Comparison of ENCODE assay signal across 18 mouse cellular contexts in the genomic region with DNA sequence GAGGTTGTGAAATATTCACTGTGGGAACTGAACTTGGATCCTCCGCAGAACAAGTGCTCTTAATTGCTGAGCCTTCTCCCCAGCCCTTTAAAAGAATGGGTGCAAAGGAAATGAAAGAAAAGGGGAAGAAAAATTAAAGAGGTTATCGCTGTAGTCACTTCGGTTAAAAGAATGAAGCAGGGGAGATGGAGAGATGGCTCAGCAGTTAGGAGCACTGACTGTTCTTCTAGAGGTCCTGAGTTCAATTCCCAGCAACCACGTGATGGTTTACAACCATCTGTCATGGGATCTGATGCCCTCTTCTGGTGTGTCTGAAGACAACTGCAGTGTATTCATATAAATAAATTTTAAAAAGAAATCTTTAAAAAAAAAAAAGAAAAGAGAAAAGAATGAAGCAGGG. TPM values are rescaled to one million over a fixed set of nuclear protein-coding genes. Genes with fewer than 3 reads are reported as not detected.
DNase-seq lines count a peak whose midpoint lies in the region; ATAC-seq lines count a peak whose summit lies in the region.
"Had no signal": no experiment of that assay in that cellular context is flagged by ENCODE, and none has a peak within 500 bp of the region (broad histone marks: within the 10 kb centered on the region; RNA-seq: fewer than 3 reads in every experiment).

No protein-coding gene starts in this region.

- peaks cover 4% of the 10 kb centered on the region for H3K36me3 ChIP-seq in heart, embryonic 13.5 days
- H3K36me3 ChIP-seq in limb, embryonic 12.5 days, result no peaks in the 10 kb centered on the region
- peaks cover 7% of the 10 kb centered on the region for H3K36me3 ChIP-seq in limb, embryonic 10.5 days
- no peaks in the 10 kb centered on the region for H3K36me3 ChIP-seq in macrophage (ENCODE audit: inconsistent target)
- no peaks in the 10 kb centered on the region for H3K36me3 ChIP-seq in forebrain, embryonic 16.5 days (ENCODE audit: control insufficient read depth, insufficient read depth)
- H3K36me3 ChIP-seq: embryonic facial prominence, embryonic 12.5 days; limb, embryonic 15.5 days; neural tube, embryonic 15.5 days had no signal

- H3K9ac ChIP-seq in heart, embryonic 13.5 days, result no peak overlapping the region
- no peak overlapping the region for H3K9ac ChIP-seq in limb, embryonic 12.5 days (replicated peaks)
- no peak overlapping the region for H3K9ac ChIP-seq in forebrain, embryonic 16.5 days (replicated peaks; ENCODE audit: low read depth, low read length)
- H3K9ac ChIP-seq: embryonic facial prominence, embryonic 12.5 days; limb, embryonic 15.5 days; neural tube, embryonic 15.5 days had no signal

- WGBS in heart, embryonic 13.5 days, result 78% methylated on average over 4 of the region's 4 CpGs
- WGBS in limb, embryonic 12.5 days, result 78% methylated on average over 4 of the region's 4 CpGs
- 89% methylated on average over 4 of the region's 4 CpGs for whole genome bisulfite sequencing in limb, embryonic 10.5 days
- WGBS in macrophage (ENCODE audit: missing documents), result 50% methylated on average over 4 of the region's 4 CpGs
- WGBS in forebrain, embryonic 16.5 days, result 84% methylated on average over 4 of the region's 4 CpGs

- peaks cover 40% of the 10 kb centered on the region for H3K27me3 ChIP-seq in heart, embryonic 13.5 days (replicated peaks)
- H3K27me3 ChIP-seq in limb, embryonic 12.5 days, result peaks cover 33% of the 10 kb centered on the region
- H3K27me3 ChIP-seq in limb, embryonic 10.5 days (ENCODE audit: low read depth, poor library complexity, severe bottlenecking), result peaks cover 42% of the 10 kb centered on the region
- H3K27me3 ChIP-seq in forebrain, embryonic 16.5 days (replicated peaks; ENCODE audit: control insufficient read depth, insufficient read depth, low read length), result peaks cover 24% of the 10 kb centered on the region

- peak overlapping the region; percentile 85 for H3K4me2 ChIP-seq in heart, embryonic 13.5 days
- H3K4me2 ChIP-seq in limb, embryonic 12.5 days, result 0 out of 2 replicates have a peak overlapping the region, but pooled peaks have one; percentile 65
- H3K4me2 ChIP-seq in forebrain, embryonic 16.5 days (ENCODE audit: low read length), result no peak overlapping the region

- peaks cover 30% of the 10 kb centered on the region for H3K79me2 ChIP-seq in macrophage (ENCODE audit: inconsistent target)

- no peak for ATAC-seq in heart, embryonic 13.5 days (ENCODE audit: extremely low read depth, insufficient number of reproducible peaks, low FRiP score, low TSS enrichment)
- no peak for ATAC-seq in limb, embryonic 12.5 days (ENCODE audit: insufficient number of reproducible peaks, insufficient read depth, low FRiP score, low TSS enrichment, low read depth)
- ATAC-seq in forebrain, embryonic 16.5 days, result no peak

- H3K9me3 ChIP-seq in heart, embryonic 13.5 days, result no peaks in the 10 kb centered on the region
- no peaks in the 10 kb centered on the region for H3K9me3 ChIP-seq in limb, embryonic 12.5 days
- H3K9me3 ChIP-seq in limb, embryonic 10.5 days (replicated peaks), result no peaks in the 10 kb centered on the region
- no peaks in the 10 kb centered on the region for H3K9me3 ChIP-seq in forebrain, embryonic 16.5 days (ENCODE audit: control insufficient read depth, low read length)
- H3K9me3 ChIP-seq: embryonic facial prominence, embryonic 12.5 days; limb, embryonic 15.5 days; neural tube, embryonic 15.5 days had no signal

- H3K27ac ChIP-seq in heart, embryonic 13.5 days (replicated peaks), result no peak overlapping the region
- no peak overlapping the region for H3K27ac ChIP-seq in limb, embryonic 12.5 days
- H3K27ac ChIP-seq in limb, embryonic 10.5 days, result no peak overlapping the region
- no peak overlapping the region for H3K27ac ChIP-seq in macrophage
- H3K27ac ChIP-seq in forebrain, embryonic 16.5 days (ENCODE audit: low read length), result no peak overlapping the region
- H3K27ac ChIP-seq: embryonic facial prominence, embryonic 12.5 days; limb, embryonic 15.5 days; neural tube, embryonic 15.5 days had no signal

- peaks cover 36% of the 10 kb centered on the region for H3K4me1 ChIP-seq in heart, embryonic 13.5 days
- H3K4me1 ChIP-seq in limb, embryonic 12.5 days (replicated peaks), result peaks cover 28% of the 10 kb centered on the region
- peaks cover 33% of the 10 kb centered on the region for H3K4me1 ChIP-seq in limb, embryonic 10.5 days
- H3K4me1 ChIP-seq in forebrain, embryonic 16.5 days (replicated peaks; ENCODE audit: control insufficient read depth, insufficient read depth, low read length), result peaks cover 30% of the 10 kb centered on the region

- peak overlapping the region; percentile 90 for H3K4me3 ChIP-seq in heart, embryonic 13.5 days
- no peak overlapping the region for H3K4me3 ChIP-seq in limb, embryonic 12.5 days (replicated peaks)
- H3K4me3 ChIP-seq in limb, embryonic 10.5 days, result no peak overlapping the region
- peak overlapping the region; percentile 64; the same call in 1 of the 2 replicates for H3K4me3 ChIP-seq in macrophage (ENCODE audit: inconsistent target)
- no peak overlapping the region for H3K4me3 ChIP-seq in forebrain, embryonic 16.5 days (replicated peaks; ENCODE audit: low read length)
- H3K4me3 ChIP-seq: embryonic facial prominence, embryonic 12.5 days; limb, embryonic 15.5 days had no signal

- DNase-seq in heart, adult 9 months (ENCODE audit: low spot score in 2 of 2), result no peak
- DNase-seq in limb, embryonic 10.5 days (ENCODE audit: low spot score), result no peak
- peak; percentile 63 for DNase-seq in MEL-GATA-1-ER (ENCODE audit: extremely low read depth, low read depth)
- DNase-seq in spleen, postnatal 36 days (ENCODE audit: low spot score in 2 of 2), result no peak
- DNase-seq: adrenal gland, postnatal 25 days; B cell, adult 2 months; cerebellum, postnatal 36 days; heart, postnatal 10 days; kidney, postnatal 4 days; thymus, adult 18-20 months had no signal

RNA-seq across cellular contexts. Expression of gene Car7, which starts 1.5 kb away (rescaled TPM):
- polyA plus RNA-seq in heart, embryonic 13.5 days (2015; fragmentation: Nextera tagmentation; extraction: Ambion mirVana), result 0.80 and 1.4 TPM in 2 replicates
- polyA plus RNA-seq in limb, embryonic 12.5 days (2016; fragmentation: Nextera tagmentation; extraction: Ambion mirVana), result 0.76 and 1.5 TPM in 2 replicates
- polyA plus RNA-seq in limb, embryonic 10.5 days (2016; fragmentation: Nextera tagmentation; extraction: Ambion mirVana), result 0.85 and 1.1 TPM in 2 replicates
- total RNA-seq in macrophage (2018; cell fraction: chromatin; rRNA removed), result 1 to 10 TPM in 14 of 26 experiments, under 1 TPM in 10, not detected in 2; 0.41 to 5.1 (median 1.1) TPM
- total RNA-seq in macrophage (2018; cell fraction: cytosol; rRNA removed), result under 1 TPM; 0.12 to 0.74 (median 0.43) TPM
- 1 to 10 TPM in 18 of 26 experiments, under 1 TPM in 8; 0.56 to 7.7 (median 1.6) TPM for total RNA-seq in macrophage (2018; cell fraction: nucleus; rRNA removed)
- 0.32 to 0.81 TPM (median 0.33 TPM) in 3 replicates for polyA plus RNA-seq in macrophage (2018)
- polyA plus RNA-seq in forebrain, embryonic 16.5 days (2015; fragmentation: Nextera tagmentation; extraction: Ambion mirVana), result 1.6 and 1.9 TPM in 2 replicates

RNA-seq across cellular contexts. Expression of gene Nae1, which starts 1.6 kb away (rescaled TPM):
- polyA plus RNA-seq in heart, embryonic 13.5 days (2015; fragmentation: Nextera tagmentation; extraction: Ambion mirVana), result 71.5 and 73.8 TPM in 2 replicates
- polyA plus RNA-seq in limb, embryonic 12.5 days (2016; fragmentation: Nextera tagmentation; extraction: Ambion mirVana), result 135 and 138 TPM in 2 replicates
- polyA plus RNA-seq in limb, embryonic 10.5 days (2016; fragmentation: Nextera tagmentation; extraction: Ambion mirVana), result 121 and 131 TPM in 2 replicates
- 100 to 1,000 TPM in 14 of 26 experiments, 10 to 100 TPM in 12; 32.2 to 234 (median 103) TPM for total RNA-seq in macrophage (2018; cell fraction: chromatin; rRNA removed)
- total RNA-seq in macrophage (2018; cell fraction: cytosol; rRNA removed), result 10 to 100 TPM; 19.0 to 30.7 (median 23.3) TPM
- total RNA-seq in macrophage (2018; cell fraction: nucleus; rRNA removed), result 100 to 1,000 TPM in 4 of 26 experiments, 10 to 100 TPM in 22; 19.0 to 137 (median 52.1) TPM
- 28.5 to 70.6 TPM (median 35.2 TPM) in 3 replicates for polyA plus RNA-seq in macrophage (2018)
- 122 and 131 TPM in 2 replicates for polyA plus RNA-seq in forebrain, embryonic 16.5 days (2015; fragmentation: Nextera tagmentation; extraction: Ambion mirVana)

RNA-seq across cellular contexts. Expression of gene Terb1, which starts 26.3 kb away (rescaled TPM):
- polyA plus RNA-seq in heart, embryonic 13.5 days (2015; fragmentation: Nextera tagmentation; extraction: Ambion mirVana), result 0.05 and 0.15 TPM in 2 replicates
- polyA plus RNA-seq in limb, embryonic 12.5 days (2016; fragmentation: Nextera tagmentation; extraction: Ambion mirVana), result 0.28 and 0.70 TPM in 2 replicates
- polyA plus RNA-seq in limb, embryonic 10.5 days (2016; fragmentation: Nextera tagmentation; extraction: Ambion mirVana), result 0.15 and 0.21 TPM in 2 replicates
- under 1 TPM in 8 of 26 experiments, not detected in 18; 0.19 to 0.46 (median 0.29) TPM for total RNA-seq in macrophage (2018; cell fraction: chromatin; rRNA removed)
- not detected for total RNA-seq in macrophage (2018; cell fraction: cytosol; rRNA removed)
- under 1 TPM in 1 of 26 experiments, not detected in 25; 0.18 TPM for total RNA-seq in macrophage (2018; cell fraction: nucleus; rRNA removed)
- not detected in 3 replicates for polyA plus RNA-seq in macrophage (2018)
- 0.16 and 0.25 TPM in 2 replicates for polyA plus RNA-seq in forebrain, embryonic 16.5 days (2015; fragmentation: Nextera tagmentation; extraction: Ambion mirVana)
- total RNA-seq: adrenal gland, postnatal 25 days; heart, postnatal 10 days; megakaryocyte progenitor cell, adult 5-6 weeks had no signal

RNA-seq across cellular contexts. Expression of gene Pdp2, which starts 55.2 kb away (rescaled TPM):
- polyA plus RNA-seq in heart, embryonic 13.5 days (2015; fragmentation: Nextera tagmentation; extraction: Ambion mirVana), result 7.1 and 7.3 TPM in 2 replicates
- polyA plus RNA-seq in limb, embryonic 12.5 days (2016; fragmentation: Nextera tagmentation; extraction: Ambion mirVana), result 13.3 and 14.7 TPM in 2 replicates
- polyA plus RNA-seq in limb, embryonic 10.5 days (2016; fragmentation: Nextera tagmentation; extraction: Ambion mirVana), result 14.5 and 14.8 TPM in 2 replicates
- total RNA-seq in macrophage (2018; cell fraction: chromatin; rRNA removed), result 10 to 100 TPM in 5 of 26 experiments, 1 to 10 TPM in 21; 1.1 to 13.3 (median 4.3) TPM
- total RNA-seq in macrophage (2018; cell fraction: cytosol; rRNA removed), result 10 to 100 TPM in 18 of 26 experiments, 1 to 10 TPM in 8; 5.2 to 16.0 (median 12.1) TPM
- 10 to 100 TPM in 10 of 26 experiments, 1 to 10 TPM in 16; 3.9 to 21.3 (median 8.9) TPM for total RNA-seq in macrophage (2018; cell fraction: nucleus; rRNA removed)
- polyA plus RNA-seq in macrophage (2018), result 6.1 to 8.6 TPM (median 6.2 TPM) in 3 replicates
- polyA plus RNA-seq in forebrain, embryonic 16.5 days (2015; fragmentation: Nextera tagmentation; extraction: Ambion mirVana), result 18.4 TPM in 2 replicates

Comparison
In these comparisons a context has a peak if more than half of its experiments do, and no peak if none do; other contexts are left out.
1. H3K4me3 ChIP-seq: peak in heart, embryonic 13.5 days (single experiment) and macrophage (single experiment); none in limb, embryonic 12.5 days (single experiment), limb, embryonic 10.5 days (single experiment) and forebrain, embryonic 16.5 days (single experiment).